Mouse (Mus musculus) hindbrain, postnatal 0 days (tissue): ENCODE measurements around the gene Wdr34. TPM values are rescaled to one million over a fixed set of nuclear protein-coding genes. Genes with fewer than 3 reads are reported as not detected.
"Not testable (repeated sequence)": the region's sequence is repeated elsewhere in the genome, so short reads cannot be mapped to it uniquely, and the experiment has no call there.

Experiments used
- ATAC-seq: fragments of 200-750 bp; cut with Nextera tagmentation; 2 replicates; pipeline ENCODE4 v1.8.0; 2017; ENCODE audit warnings: mild to moderate bottlenecking, moderate TSS enrichment, moderate library complexity
- DNase-seq: peaks from one replicate; pipeline ENCODE4 v3.0.0-alpha.2; 2015; ENCODE audit warnings: low spot score
- H3K27ac ChIP-seq: fragments of 300-500 bp; sonication (generic); 2 replicates; pipeline ENCODE4 v1.5.1; 2014; ENCODE audit warnings: mild to moderate bottlenecking
- H3K27me3 ChIP-seq: fragments of 300-500 bp; sonication (generic); 2 replicates; pipeline ENCODE4 v1.6.1; 2014; ENCODE audit warnings: low read length, mixed read lengths; ENCODE audit not compliant: insufficient read depth
- H3K36me3 ChIP-seq: fragments of 300-500 bp; sonication (generic); 2 replicates; pipeline ENCODE4 v1.6.1; 2014; ENCODE audit warnings: low read length, mixed read lengths; ENCODE audit not compliant: insufficient read depth
- H3K4me1 ChIP-seq: fragments of 300-500 bp; sonication (generic); 2 replicates; pipeline ENCODE4 v1.6.1; 2014; ENCODE audit warnings: antibody characterized with exemption, low read length, mixed read lengths; ENCODE audit not compliant: insufficient read depth
- H3K4me2 ChIP-seq: fragments of 300-500 bp; sonication (generic); 2 replicates; pipeline ENCODE4 v1.6.1; 2014; ENCODE audit warnings: low read depth, mild to moderate bottlenecking, low read length, moderate library complexity, mixed read lengths
- H3K4me3 ChIP-seq: fragments of 300-500 bp; sonication (generic); 2 replicates; pipeline ENCODE4 v1.5.1; 2014; ENCODE audit warnings: low read length
- H3K9ac ChIP-seq: fragments of 300-500 bp; sonication (generic); replicated peaks from 2 replicates; pipeline ENCODE4 v1.6.1; 2014; ENCODE audit warnings: mild to moderate bottlenecking, low read length, moderate library complexity, mixed read lengths
- H3K9me3 ChIP-seq: fragments of 300-500 bp; sonication (generic); 2 replicates; pipeline ENCODE4 v1.6.1; 2016; ENCODE audit warnings: low read length, mixed read lengths
- CTCF ChIP-seq: IDR thresholded peaks from 2 replicates; pipeline ENCODE4 v1.5.1; 2016; ENCODE audit warnings: antibody characterized with exemption, control low read depth, low read depth
- WGBS: fragments of 180-500 bp; shearing (Covaris S2); extraction: QIAGEN DNeasy Blood & Tissue Kit; methylation state at CpG from one replicate; pipeline ENCODE4 v1.1.7; 2014; 5-methylcytosine and 5-hydroxymethylcytosine counted together
- polyA plus RNA-seq: library from polyadenylated mRNA; unstranded; fragments of >200 nt; fragmentation: Nextera tagmentation; extraction: Ambion mirVana; gene quantifications from 2 replicates; pipeline ENCODE4 v1.2.1, GENCODE M21; 2015
- total RNA-seq: library from RNA; depleted of rRNA; stranded (reverse); fragments of >200 nt; gene quantifications from 2 replicates; pipeline ENCODE4 v1.2.3, GENCODE M21; 2014

Gene Wdr34
- total and polyA plus RNA-seq, 2 experiments from 2014 or later, result 66.5 to 87.7 TPM

DNA sequence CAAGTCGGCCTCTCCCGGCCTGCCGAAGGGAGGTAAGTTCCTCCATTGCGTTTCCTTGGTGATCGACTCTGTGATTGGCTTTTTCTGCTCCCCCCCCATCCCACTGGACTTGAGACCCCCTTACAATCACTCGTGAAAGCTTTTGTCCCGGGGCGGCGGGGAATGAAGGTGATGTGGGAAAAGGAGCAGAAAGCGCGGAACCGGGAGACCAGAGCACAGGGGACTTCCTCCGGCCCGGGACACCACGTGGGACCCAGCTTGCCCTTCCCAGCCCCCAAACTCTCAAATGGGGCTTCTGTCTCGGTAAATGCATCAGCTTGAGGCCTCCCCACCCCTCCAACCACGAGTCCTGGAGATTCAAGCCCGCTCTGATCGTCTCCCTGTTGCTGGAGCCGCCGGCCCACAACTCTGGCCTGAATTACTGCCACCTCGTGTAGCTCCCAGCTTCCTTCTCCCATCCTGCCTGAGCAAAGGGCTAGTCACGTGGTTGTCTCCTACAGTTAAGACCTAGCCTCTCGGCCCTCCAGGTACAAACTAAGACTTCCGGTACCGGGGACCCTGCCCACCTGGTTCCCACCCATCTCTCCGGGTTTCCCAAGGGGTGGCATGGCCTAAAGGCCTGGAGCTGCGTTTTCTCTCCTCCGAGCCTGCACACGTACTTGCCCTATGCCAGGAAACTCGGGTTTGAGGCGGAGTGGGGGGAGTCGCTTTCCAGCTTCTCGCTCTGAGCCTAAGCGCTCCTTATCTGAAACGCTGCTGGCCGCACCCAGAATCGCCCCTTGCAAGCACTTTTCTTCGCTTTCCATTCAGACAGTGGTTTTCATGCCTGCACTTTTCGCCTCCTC, 13.8 kb upstream of the Wdr34 start:
- WGBS, result 0% methylated on average over 40 of the region's 40 CpGs
- H3K9ac ChIP-seq, result peak overlapping the region; percentile 47
- peak overlapping the region; percentile 49 for H3K4me3 ChIP-seq
- ATAC-seq (no peak), DNase-seq (peak; percentile 63)
- peak overlapping the region; percentile 76 for H3K27ac ChIP-seq
- H3K27me3 ChIP-seq, result no peaks in the 10 kb centered on the region
- TF ChIP-seq CTCF, result no peak
- no peaks in the 10 kb centered on the region for H3K36me3 ChIP-seq
- no peaks in the 10 kb centered on the region for H3K9me3 ChIP-seq
- peak overlapping the region; percentile 85 for H3K4me2 ChIP-seq
- peaks cover 3% of the 10 kb centered on the region; the same call in 1 of the 2 replicates for H3K4me1 ChIP-seq

DNA sequence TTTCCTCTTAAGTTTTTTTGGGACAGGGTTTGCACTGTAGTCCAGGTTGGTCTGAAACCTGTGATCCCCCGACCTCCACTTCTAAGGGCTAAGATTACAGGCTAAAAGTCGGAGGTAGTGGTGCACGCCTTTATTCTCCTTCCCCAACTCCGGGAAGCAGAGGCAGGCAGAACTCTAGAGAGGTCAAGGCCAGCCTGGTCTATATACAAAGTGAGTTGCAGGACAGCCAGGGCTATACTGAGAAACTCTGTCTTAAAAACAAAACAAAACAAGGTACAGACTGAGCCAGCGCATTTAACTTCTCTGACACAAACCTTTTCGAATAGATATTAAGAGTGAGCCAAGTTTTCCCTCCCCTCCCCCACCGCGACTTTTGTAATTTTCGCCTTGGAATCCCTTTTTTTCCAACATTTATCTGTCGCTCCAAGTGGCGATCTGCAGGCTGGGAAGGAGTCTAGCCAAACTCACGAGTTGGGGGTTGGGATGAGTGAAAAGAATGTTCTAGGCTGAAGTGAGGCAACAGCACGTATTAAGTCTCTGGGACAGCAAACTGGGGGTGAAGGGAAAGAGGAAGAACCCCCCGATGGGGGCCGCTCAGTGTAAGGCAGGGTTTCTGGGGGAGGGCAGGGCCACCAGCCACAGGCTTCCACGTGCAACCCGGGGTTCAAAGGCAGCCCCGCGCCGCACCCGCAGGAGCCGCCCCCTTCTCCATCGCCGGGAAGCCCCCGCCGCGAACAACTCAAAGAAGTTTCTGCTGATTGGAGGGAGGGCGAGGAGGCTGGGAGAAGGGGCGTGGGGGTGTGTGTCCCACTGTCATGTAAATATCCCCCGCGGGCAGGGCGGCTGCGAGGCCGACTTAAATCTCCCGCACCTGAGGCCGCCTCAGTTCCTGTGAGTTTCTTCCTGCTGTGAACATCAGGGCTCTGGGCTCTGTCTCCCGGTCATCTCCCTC, 12.8 kb upstream of the Wdr34 start:
- 6% methylated on average over 37 of the region's 37 CpGs for WGBS
- TF ChIP-seq CTCF, result no peak
- peak; percentile 56 for DNase-seq

DNA sequence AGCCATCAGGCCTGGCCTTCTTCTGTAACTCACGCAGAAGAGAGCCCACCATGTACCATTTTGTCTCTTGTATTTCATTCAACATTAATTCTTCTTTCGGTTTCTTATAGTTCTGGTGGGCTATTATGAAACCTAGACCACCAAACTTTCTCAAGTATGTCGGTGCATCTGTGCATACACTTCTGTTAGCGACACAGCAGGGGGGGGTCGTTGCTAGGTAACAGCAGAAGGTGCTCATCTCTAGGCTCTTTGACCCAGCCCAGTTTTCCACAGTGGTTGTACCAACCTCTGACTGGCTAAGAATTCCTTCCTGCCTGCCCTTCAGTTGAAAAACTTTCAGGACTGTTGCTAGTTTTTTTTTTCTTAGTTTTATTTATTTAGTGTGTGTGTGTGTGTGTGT, 9.7 kb upstream of the Wdr34 start:
- WGBS, result 21% methylated on average over 5 of the region's 5 CpGs
- ATAC-seq, result no peak

More for the DNA sequence above, 12.8 kb upstream of the Wdr34 start:
- H3K27ac ChIP-seq, result peak overlapping the region; percentile 76
- H3K9me3 ChIP-seq, result no peaks in the 10 kb centered on the region
- peak overlapping the region; percentile 85 for H3K4me2 ChIP-seq
- peak overlapping the region; percentile 47 for H3K9ac ChIP-seq
- H3K36me3 ChIP-seq, result no peaks in the 10 kb centered on the region
- H3K4me1 ChIP-seq, result peaks cover 3% of the 10 kb centered on the region; the same call in 1 of the 2 replicates
- peak overlapping the region; percentile 49 for H3K4me3 ChIP-seq
- ATAC-seq, result no peak
- H3K27me3 ChIP-seq, result no peaks in the 10 kb centered on the region

DNA sequence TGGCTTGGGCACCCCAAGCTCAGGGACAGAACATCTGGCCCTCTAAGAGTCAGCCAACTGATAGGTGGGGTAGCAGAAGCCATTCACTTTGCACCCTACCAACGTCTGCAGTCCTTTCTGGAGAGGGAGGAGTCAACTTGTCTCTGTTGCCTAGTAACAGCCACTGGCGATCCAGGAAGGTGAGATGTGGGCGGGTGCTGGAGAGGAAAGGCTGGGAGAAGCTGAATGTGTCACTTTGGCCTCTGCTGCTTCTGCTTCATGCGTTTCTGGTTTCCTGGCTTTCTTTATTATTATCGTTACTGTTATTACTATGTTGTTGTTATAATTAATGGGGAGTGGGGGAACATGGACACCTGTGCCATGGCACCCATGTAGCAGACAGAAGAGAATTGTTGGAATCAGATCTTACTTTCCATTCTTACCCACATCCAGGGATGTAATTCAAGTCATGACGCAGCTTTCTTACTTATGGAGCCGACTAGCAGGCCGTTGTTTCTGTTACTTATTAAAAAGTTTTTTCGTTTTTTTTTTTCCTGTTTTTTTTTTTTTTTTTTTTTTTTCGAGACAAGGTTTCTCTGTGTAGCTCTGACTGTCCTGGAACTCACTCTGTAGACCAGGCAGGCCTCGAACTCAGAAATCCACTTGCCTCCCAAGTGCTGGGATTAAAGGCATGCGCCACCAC, 8.7 kb upstream of the Wdr34 start, which contains the start of gene Set:
Gene Set (plus strand): TSS at position 156 of the 682 bp plus-strand sequence.
- Histone ChIP-seq H3K9ac (no peak within 1 kb of the TSS), H3K4me3 (no peak within 1 kb of the TSS), H3K4me1 (no peaks in the 10 kb centered on the region), H3K27ac (no peak within 1 kb of the TSS), H3K4me2 (no peak within 1 kb of the TSS), H3K27me3 (no peaks in the 10 kb centered on the region), H3K9me3 (no peaks in the 10 kb centered on the region), H3K36me3 (no peaks in the 10 kb centered on the region)
- 45% methylated on average over 12 of the region's 12 CpGs for WGBS
- ATAC-seq, result peak; percentile 59; the same call in 1 of the 2 replicates
- DNase-seq, result peak; percentile 26
- no peak for TF ChIP-seq CTCF

More for the DNA sequence above, 9.7 kb upstream of the Wdr34 start:
- no peak overlapping the region for H3K4me3 ChIP-seq
- TF ChIP-seq CTCF, result no peak
- H3K4me2 ChIP-seq, result no peak overlapping the region
- no peaks in the 10 kb centered on the region for H3K9me3 ChIP-seq
- H3K9ac ChIP-seq, result no peak overlapping the region
- H3K36me3 ChIP-seq, result no peaks in the 10 kb centered on the region
- peaks cover 2% of the 10 kb centered on the region; the same call in 1 of the 2 replicates for H3K4me1 ChIP-seq
- DNase-seq, result no peak
- H3K27me3 ChIP-seq, result no peaks in the 10 kb centered on the region
- H3K27ac ChIP-seq, result no peak overlapping the region

DNA sequence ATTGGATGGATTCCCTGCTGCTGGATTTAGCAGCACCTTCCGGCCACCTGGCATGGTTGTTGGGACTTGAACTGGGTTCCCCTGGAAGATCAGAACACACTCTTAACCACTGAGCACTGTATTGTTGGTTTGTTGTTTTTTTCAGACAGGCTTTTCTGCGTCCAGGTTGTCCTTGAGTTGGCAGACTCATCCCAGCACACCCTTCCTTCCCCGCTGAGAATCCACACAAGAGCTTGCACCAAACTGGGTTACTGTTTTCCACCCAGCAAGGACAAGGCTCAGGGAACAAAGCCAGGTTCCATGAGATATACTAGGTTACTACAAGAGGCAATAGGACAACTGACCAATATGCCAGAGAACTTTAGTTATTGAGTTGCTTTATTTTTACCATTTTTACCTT, 8.1 kb upstream of the Wdr34 start:
- Histone ChIP-seq H3K9me3 (no peaks in the 10 kb centered on the region), H3K36me3 (no peaks in the 10 kb centered on the region), H3K9ac (no peak overlapping the region), H3K27me3 (no peaks in the 10 kb centered on the region), H3K4me1 (no peaks in the 10 kb centered on the region), H3K4me2 (no peak overlapping the region), H3K4me3 (no peak overlapping the region), H3K27ac (no peak overlapping the region)
- TF ChIP-seq CTCF, result no peak
- ATAC-seq (no peak), DNase-seq (no peak)
- 76% methylated on average over 3 of the region's 3 CpGs for WGBS

DNA sequence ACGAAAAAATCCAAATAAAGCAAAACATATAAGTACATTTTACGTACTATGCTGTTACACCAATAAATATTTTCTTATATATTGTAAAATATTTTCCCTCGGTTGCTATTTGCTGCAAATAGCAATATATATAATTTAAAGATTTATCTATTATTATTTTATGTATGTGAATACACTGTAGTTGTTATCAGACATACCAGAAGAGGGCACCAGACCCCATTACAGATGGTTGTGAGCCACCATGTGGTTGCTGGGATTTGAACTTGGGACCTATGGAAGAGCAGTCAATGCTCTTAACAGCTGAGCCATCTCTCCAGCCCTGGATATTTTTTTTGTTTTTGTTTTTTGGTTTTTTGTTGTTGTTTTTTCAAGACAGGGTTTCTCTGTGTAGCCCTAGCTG, 6.6 kb upstream of the Wdr34 start:
- not testable (repeated sequence) for H3K27me3 ChIP-seq, H3K4me2 ChIP-seq, DNase-seq, H3K9ac ChIP-seq, H3K9me3 ChIP-seq, ATAC-seq, H3K4me3 ChIP-seq, H3K4me1 ChIP-seq, H3K36me3 ChIP-seq, H3K27ac ChIP-seq
- 95% methylated on average over 3 of the region's 3 CpGs for WGBS
- TF ChIP-seq CTCF, result peak; percentile 10; the same call in 1 of the 2 replicates
